Mouse (Mus musculus) intestine, postnatal 0 days (tissue): ENCODE measurements around the gene Spc24. TPM values are rescaled to one million over a fixed set of nuclear protein-coding genes. Genes with fewer than 3 reads are reported as not detected.
"Not testable (repeated sequence)": the region's sequence is repeated elsewhere in the genome, so short reads cannot be mapped to it uniquely, and the experiment has no call there.

ENCODE experiments used
- ATAC-seq: fragments of 200-750 bp; cut with Nextera tagmentation; 2 replicates; pipeline ENCODE4 v1.8.0; 2017; ENCODE audit warnings: mild to moderate bottlenecking, moderate TSS enrichment, moderate library complexity
- H3K27ac ChIP-seq: fragments of 300-500 bp; sonication (generic); 2 replicates; pipeline ENCODE4 v1.5.1; 2014; ENCODE audit warnings: mild to moderate bottlenecking, low read depth, low read length, moderate library complexity
- H3K27me3 ChIP-seq: fragments of 300-500 bp; sonication (generic); replicated peaks from 2 replicates; pipeline ENCODE4 v1.6.1; 2014; ENCODE audit warnings: low read length, mixed read lengths; ENCODE audit not compliant: control insufficient read depth, insufficient read depth
- H3K36me3 ChIP-seq: fragments of 300-500 bp; sonication (generic); 2 replicates; pipeline ENCODE4 v1.6.1; 2014; ENCODE audit warnings: mild to moderate bottlenecking, moderate library complexity; ENCODE audit not compliant: control insufficient read depth, insufficient read depth
- H3K4me1 ChIP-seq: fragments of 300-500 bp; sonication (generic); replicated peaks from 2 replicates; pipeline ENCODE4 v1.6.1; 2014; ENCODE audit warnings: antibody characterized with exemption, low read length, mixed read lengths; ENCODE audit not compliant: control insufficient read depth, insufficient read depth
- H3K4me2 ChIP-seq: fragments of 300-500 bp; sonication (generic); replicated peaks from 2 replicates; pipeline ENCODE4 v1.6.1; 2014; ENCODE audit warnings: low read depth, mild to moderate bottlenecking, moderate library complexity
- H3K4me3 ChIP-seq: fragments of 300-500 bp; sonication (generic); 2 replicates; pipeline ENCODE4 v1.5.1; 2014; ENCODE audit warnings: low read depth, low read length
- H3K9ac ChIP-seq: fragments of 300-500 bp; sonication (generic); 2 replicates; pipeline ENCODE4 v1.6.1; 2014; ENCODE audit warnings: mild to moderate bottlenecking, low read depth, low read length
- H3K9me3 ChIP-seq: fragments of 300-500 bp; sonication (generic); 2 replicates; pipeline ENCODE4 v1.6.1; 2016; ENCODE audit warnings: mixed run types; ENCODE audit not compliant: control insufficient read depth
- CTCF ChIP-seq: sonication (generic); IDR thresholded peaks from 2 replicates; pipeline ENCODE4 v1.5.1; 2016; ENCODE audit warnings: low read depth, mild to moderate bottlenecking, control low read depth, antibody characterized with exemption, moderate library complexity
- WGBS: fragments of 180-500 bp; shearing (Covaris S2); extraction: QIAGEN DNeasy Blood & Tissue Kit; methylation state at CpG from one replicate; pipeline ENCODE4 v1.1.7; 2014; 5-methylcytosine and 5-hydroxymethylcytosine counted together
- polyA plus RNA-seq: library from polyadenylated mRNA; unstranded; fragments of >200 nt; fragmentation: Nextera tagmentation; extraction: Ambion mirVana; gene quantifications from 2 replicates; pipeline ENCODE4 v1.2.1, GENCODE M21; 2015

Gene Spc24
- polyA plus RNA-seq, 1 experiment from 2014 or later: 32.4 TPM

DNA sequence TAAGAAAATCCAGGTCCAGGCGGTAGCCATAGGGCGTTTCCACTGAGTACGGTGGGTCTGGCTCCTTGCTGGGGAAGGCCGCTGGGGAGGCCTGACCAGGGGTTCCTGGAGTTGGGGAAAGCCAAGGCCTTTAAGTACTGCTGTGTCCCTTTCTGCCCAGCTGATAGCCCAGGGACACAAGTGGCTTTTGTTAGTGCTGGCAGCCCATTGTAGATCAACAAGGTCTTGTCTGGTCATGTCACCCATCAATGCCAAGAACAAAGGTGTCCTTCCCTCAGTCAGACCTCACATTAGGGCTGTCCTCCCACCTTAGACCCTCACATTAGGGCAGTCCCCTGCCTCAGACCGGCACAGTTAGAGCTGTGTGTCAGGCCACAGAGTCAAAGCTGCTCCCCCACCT, 35.5 kb upstream of the Spc24 start:
- peaks cover 32% of the 10 kb centered on the region for H3K36me3 ChIP-seq
- no peak overlapping the region for H3K4me3 ChIP-seq
- H3K9ac ChIP-seq: no peak overlapping the region
- no peak overlapping the region for H3K4me2 ChIP-seq
- H3K9me3 ChIP-seq: no peaks in the 10 kb centered on the region
- WGBS: 75% methylated on average over 5 of the region's 5 CpGs
- no peaks in the 10 kb centered on the region for H3K27me3 ChIP-seq
- H3K27ac ChIP-seq: no peak overlapping the region
- H3K4me1 ChIP-seq: no peaks in the 10 kb centered on the region
- no peak for TF ChIP-seq CTCF
- ATAC-seq: no peak

DNA sequence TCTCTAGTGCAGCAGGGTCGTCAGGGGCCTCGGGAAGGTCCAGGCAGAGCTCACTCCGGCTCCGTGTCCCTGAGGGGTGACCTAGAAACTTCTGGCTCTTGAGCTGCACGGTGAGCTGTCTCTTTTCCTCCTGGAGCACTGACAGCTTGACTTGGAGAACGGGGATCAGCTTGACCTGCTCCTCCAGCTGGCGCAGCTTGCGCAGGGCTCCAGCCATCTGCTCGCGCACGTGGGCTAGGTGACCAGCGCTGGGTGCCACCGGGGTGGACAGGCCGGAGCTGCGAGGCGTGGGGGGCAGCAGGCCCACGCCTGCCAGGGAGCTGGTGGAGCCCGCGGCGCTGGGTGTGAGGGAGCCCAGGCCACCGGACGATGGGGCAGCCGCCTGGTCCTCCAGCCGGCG, 34.8 kb upstream of the Spc24 start:
- Histone ChIP-seq H3K4me2 (no peak overlapping the region), H3K9ac (no peak overlapping the region), H3K27me3 (no peaks in the 10 kb centered on the region), H3K9me3 (no peaks in the 10 kb centered on the region), H3K4me3 (no peak overlapping the region), H3K36me3 (peaks cover 31% of the 10 kb centered on the region), H3K4me1 (no peaks in the 10 kb centered on the region), H3K27ac (no peak overlapping the region)
- ATAC-seq: no peak
- WGBS: 92% methylated on average over 25 of the region's 25 CpGs
- no peak for TF ChIP-seq CTCF

DNA sequence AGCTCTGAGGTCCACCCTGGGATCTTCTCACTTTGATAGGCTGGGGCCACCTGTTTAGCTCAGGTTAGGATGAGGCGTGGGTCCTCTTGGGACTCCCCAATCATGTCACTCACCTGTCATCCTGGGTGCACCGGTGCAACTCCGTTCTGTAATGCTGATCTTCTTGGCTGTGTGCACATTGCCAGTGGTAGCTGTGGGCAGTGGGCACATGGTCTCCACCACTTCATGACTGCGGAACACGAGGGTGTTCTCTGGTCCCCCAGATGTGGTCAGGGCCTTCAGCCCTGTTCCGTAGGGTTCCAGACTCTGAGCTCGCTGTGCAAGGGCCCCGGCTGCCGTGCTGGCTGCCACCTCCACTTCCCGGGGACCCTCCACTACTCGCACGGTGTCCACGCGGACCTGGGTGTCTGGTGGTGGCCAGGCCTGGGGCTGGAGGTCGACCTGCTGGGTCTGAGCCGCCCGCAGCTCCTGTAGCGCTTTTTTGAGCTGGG, 34.3 kb upstream of the Spc24 start:
- no peak overlapping the region for H3K4me2 ChIP-seq
- H3K9ac ChIP-seq: no peak overlapping the region
- no peaks in the 10 kb centered on the region for H3K4me1 ChIP-seq
- no peak for TF ChIP-seq CTCF
- 94% methylated on average over 18 of the region's 18 CpGs for WGBS
- peaks cover 34% of the 10 kb centered on the region for H3K36me3 ChIP-seq
- ATAC-seq: no peak
- H3K27ac ChIP-seq: no peak overlapping the region
- no peak overlapping the region for H3K4me3 ChIP-seq
- no peaks in the 10 kb centered on the region for H3K27me3 ChIP-seq
- no peaks in the 10 kb centered on the region for H3K9me3 ChIP-seq

DNA sequence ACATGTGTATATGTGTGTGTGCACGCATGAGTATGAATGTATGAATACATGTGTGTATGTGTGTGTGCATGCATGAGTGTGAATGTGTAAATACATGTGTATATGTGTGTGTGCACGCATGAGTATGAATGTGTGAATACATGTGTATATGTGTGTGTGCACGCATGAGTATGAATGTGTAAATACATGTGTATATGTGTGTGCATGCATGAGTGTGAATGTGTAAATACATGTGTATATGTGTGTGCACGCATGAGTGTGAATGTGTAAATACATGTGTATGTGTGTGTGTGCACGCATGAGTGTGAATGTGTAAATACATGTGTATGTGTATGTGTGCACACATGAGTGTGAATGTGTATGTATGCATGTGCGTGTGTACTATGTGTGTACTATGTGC, 33.4 kb upstream of the Spc24 start:
- H3K4me2 ChIP-seq, H3K27me3 ChIP-seq, H3K9me3 ChIP-seq, ATAC-seq, H3K4me1 ChIP-seq, H3K9ac ChIP-seq, H3K4me3 ChIP-seq, H3K27ac ChIP-seq: not testable (repeated sequence)
- WGBS: 95% methylated on average over 6 of the region's 6 CpGs
- peaks cover 37% of the 10 kb centered on the region for H3K36me3 ChIP-seq

DNA sequence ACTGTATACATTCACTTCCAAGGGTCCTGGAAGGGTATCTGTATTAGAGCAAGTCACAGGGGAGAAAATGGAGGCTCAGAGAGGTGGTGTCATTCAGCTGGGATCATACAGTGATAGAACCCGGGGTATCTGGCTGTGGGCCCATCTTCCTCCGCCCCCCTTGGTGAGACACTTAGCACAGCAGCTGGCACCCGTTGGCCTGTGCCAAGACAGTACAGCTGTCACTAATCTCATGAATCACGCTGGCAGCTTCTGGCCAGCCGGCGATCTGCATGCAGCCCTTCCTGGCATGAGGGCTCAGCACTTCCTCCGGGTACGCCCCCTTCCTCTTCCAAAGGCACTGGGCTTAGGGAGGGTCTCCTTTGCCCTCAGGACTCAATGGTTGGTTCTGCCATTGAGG, 32.5 kb upstream of the Spc24 start:
- Histone ChIP-seq H3K4me1 (no peaks in the 10 kb centered on the region), H3K9me3 (no peaks in the 10 kb centered on the region), H3K36me3 (peaks cover 37% of the 10 kb centered on the region), H3K27me3 (no peaks in the 10 kb centered on the region), H3K9ac (no peak overlapping the region), H3K4me3 (no peak overlapping the region), H3K27ac (no peak overlapping the region), H3K4me2 (peak overlapping the region; percentile 21; the same call in 1 of the 2 replicates)
- no peak for TF ChIP-seq CTCF
- WGBS: 45% methylated on average over 8 of the region's 8 CpGs
- ATAC-seq: no peak

DNA sequence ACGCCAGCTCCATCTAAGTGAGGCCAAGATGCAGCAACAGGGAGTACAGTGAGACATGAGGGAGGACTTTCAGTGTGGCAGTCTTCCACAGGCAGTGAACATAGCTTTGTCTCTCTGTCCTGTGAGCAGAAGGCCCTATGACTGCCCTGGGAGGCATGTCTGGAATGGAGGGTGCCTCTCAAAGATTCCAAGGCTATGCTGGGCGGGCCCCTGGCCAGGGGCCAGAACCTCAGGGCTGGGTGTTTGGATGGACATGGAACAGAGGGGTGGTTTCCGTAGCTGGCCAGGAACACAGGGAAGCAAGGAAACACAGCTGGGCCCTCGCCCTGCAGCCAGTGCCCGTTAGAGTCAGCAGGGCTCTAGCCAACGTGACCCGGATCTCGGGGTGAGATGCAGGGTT, 31.8 kb upstream of the Spc24 start:
- Histone ChIP-seq H3K9ac (no peak overlapping the region), H3K4me3 (no peak overlapping the region), H3K27ac (no peak overlapping the region), H3K9me3 (no peaks in the 10 kb centered on the region), H3K27me3 (no peaks in the 10 kb centered on the region), H3K4me2 (peak overlapping the region; percentile 24; the same call in 1 of the 2 replicates), H3K4me1 (no peaks in the 10 kb centered on the region), H3K36me3 (peaks cover 37% of the 10 kb centered on the region)
- ATAC-seq: no peak
- no peak for TF ChIP-seq CTCF
- WGBS: 49% methylated on average over 8 of the region's 8 CpGs

DNA sequence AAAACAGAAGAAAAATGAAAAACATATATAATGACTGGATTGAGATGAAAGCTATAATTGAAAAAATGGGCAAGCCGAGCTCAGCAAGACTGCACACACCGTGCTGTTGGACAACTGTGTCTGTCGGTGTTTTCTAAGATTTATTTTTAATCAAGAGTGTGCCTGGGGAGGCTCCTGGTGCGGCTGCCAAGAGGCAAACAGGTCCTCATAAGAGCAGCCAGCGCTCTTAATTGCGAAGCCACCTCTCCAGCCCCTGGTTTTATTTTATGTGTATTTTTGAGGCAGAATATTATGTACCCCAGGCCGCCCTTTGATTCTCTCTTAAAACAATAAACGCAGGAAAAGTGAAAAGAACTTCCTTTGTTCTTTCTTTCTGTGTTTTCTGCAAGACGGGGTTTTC, 28.1 kb upstream of the Spc24 start:
- Histone ChIP-seq H3K27me3 (no peaks in the 10 kb centered on the region), H3K9me3 (no peaks in the 10 kb centered on the region), H3K4me2 (no peak overlapping the region), H3K27ac (no peak overlapping the region), H3K36me3 (peaks cover 12% of the 10 kb centered on the region), H3K9ac (no peak overlapping the region), H3K4me1 (no peaks in the 10 kb centered on the region), H3K4me3 (no peak overlapping the region)
- 71% methylated on average over 9 of the region's 9 CpGs for WGBS
- ATAC-seq: no peak
- no peak for TF ChIP-seq CTCF
